Mouse (Mus musculus): ENCODE results near the gene Bbs7. TPM values are rescaled to one million over a fixed set of nuclear protein-coding genes. Genes with fewer than 3 reads are reported as not detected.

Bbs7 gene
- total RNA-seq (2023) = 0.97 TPM

DNA sequence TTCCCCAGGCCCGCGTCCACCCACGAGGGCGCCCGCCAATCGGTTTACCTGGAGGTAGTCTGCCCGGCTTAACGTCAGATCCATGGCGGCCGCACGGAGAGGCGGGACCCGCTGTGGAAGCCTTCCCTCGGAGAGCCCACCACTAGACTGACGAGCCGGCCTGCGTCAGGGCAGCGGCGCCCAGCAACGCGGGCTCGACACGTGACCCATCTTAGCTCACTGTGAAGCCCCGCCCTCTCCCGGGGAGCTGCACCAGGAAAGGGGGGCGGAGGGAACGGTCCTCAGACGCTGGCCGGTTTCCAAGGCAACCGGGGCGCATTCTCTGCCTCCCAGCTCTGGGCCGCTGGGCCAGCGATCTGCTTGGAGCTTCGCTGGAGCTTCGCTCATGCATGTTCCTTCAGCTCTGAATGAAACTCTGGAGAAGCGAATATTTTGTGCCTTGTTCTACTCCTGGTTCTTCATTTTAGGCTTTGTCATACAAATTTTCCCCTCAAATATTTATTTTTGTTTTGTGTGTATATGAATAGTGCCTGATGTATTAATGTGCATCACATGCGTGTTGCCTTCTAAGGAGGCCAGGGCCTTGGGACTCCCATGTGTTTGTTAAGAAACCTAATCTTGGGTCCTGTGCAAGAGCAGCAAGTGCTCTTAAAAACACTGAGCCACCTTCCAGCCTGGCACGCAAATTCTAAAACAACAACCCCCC lies at the start of gene Bbs7:
TSS of gene Bbs7 (minus strand) at position 276 of the 706 bp plus-strand sequence.

GRCm38 (mm10) chr3:36571827-36572378 lies 41.4 kb downstream of the Bbs7 start, which contains the start of gene Ccna2:
Ccna2 (minus strand) TSS chr3:36572150.

GRCm38 (mm10) chr3:36552406-36553047 lies 60.8 kb downstream of the Bbs7 start, which contains the start of gene Exosc9:
Exosc9 (plus strand) TSS chr3:36552606.

Other genes starting within 250 kb of the Bbs7 start
- gene Anxa5, start 137.6 kb downstream of the Bbs7 start, total RNA-seq (2023) = 61.3 TPM
- 1.3 TPM for gene 1810062G17Rik, start 137.5 kb downstream of the Bbs7 start, total RNA-seq (2023)
- gene Gm11549, start 91.7 kb downstream of the Bbs7 start, total RNA-seq (2023) = not detected
- 33.9 TPM for gene Exosc9, start 60.9 kb downstream of the Bbs7 start, total RNA-seq (2023)
- 2.0 TPM for gene Ccna2, start 41.3 kb downstream of the Bbs7 start, total RNA-seq (2023)
- gene Trpc3, start 76.7 kb upstream of the Bbs7 start, total RNA-seq (2023) = not detected
- gene 4932438A13Rik, start 249.6 kb upstream of the Bbs7 start, total RNA-seq (2023) = 341 TPM

All from CD4-positive naive resting alpha-beta T cell, adult 76 days (primary cell).